Mouse (Mus musculus) retina, postnatal 1 day (tissue): ENCODE results near the gene Kif1bp.
"Not testable (repeated sequence)": the region's sequence is repeated elsewhere in the genome, so short reads cannot be mapped to it uniquely, and the experiment has no call there.

Experiments
- DNase-seq: peaks from one replicate; pipeline ENCODE4 v3.0.0-alpha.2; 2012

Kif1bp gene

DNA sequence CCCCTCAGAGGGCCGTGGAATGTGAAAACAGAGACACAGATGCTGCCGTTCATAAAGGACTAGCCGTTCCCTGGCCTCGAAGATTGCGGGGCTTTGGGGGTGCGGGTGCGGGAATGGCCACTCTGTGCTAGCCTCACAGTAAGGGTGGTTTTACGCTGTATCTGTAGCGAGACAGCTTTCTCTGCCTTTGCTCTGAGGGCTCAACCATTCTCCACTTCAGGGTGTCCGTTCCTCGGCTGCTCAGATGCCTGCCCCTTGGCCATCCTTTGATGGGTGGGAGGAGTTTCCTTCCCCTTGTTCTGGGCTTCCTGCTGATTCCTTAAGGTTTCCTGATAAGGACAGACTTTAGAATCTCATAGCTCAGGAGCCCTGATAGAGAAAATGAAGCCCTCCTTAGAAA, 69.8 kb downstream of the Kif1bp start:
- DNase-seq: no peak

DNA sequence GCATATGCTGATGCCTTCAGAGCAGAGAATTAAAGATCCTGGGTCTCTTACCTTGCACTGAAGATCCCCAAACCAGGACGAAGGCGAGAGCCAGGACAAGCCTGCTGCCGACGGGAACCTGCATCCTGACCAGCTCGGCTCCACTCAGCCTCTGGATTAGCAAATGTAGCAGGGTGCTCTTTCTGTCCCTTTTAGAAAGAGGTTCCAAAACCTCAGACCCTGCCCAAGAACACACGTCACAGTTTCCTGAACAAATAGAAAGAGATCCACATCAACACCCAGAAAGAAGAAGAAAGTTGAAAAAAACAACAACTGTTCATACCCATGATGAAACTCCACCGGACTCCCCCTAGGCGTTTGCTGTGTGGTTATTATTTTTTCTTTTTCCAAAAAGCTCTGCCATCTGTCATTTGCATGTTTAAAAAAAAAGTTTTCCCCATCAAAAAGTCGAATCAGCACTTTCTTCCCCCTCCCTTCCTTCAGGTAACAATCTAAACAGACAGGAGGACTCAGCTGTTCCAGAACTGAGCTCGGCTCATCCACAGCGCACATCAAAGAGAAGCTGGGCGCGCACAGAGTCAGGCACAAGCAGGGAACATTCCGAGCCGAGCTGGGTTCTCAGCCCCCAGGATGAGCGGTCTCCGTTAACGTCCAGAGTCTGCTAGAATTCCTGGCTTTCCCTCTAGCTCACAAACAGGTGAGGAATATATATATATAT, 70.5 kb downstream of the Kif1bp start:
- DNase-seq: no peak

- no peak for DNase-seq
Measured at GRCm38 (mm10) chr10:62507071-62507470, 71.2 kb downstream of the Kif1bp start.

DNA sequence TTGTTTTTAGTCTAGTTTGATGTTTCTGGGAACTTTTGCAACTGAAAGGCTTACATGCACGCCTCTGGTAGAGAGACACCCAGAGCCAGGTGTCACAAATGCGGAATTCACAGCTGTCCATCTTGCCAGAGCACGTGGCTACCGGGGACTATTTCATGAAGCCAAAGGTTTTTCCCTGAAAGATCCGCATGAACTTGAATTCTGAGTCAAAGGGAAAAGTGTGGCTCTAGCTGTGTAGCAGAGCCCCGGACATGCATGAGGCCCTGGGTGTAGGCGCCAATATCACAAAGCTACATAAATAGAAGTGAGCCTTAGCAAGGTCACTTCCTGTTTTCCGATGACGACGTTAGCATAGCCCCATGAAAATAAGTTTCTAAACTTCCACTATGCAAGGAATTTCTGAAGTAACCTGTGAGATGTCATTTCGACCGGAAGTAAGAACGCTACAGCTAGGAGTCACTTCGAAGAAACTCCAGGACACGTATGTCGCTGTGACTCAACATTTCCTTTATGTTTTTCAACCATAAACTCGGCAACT, 72.2 kb downstream of the Kif1bp start:
- DNase-seq: no peak

DNA sequence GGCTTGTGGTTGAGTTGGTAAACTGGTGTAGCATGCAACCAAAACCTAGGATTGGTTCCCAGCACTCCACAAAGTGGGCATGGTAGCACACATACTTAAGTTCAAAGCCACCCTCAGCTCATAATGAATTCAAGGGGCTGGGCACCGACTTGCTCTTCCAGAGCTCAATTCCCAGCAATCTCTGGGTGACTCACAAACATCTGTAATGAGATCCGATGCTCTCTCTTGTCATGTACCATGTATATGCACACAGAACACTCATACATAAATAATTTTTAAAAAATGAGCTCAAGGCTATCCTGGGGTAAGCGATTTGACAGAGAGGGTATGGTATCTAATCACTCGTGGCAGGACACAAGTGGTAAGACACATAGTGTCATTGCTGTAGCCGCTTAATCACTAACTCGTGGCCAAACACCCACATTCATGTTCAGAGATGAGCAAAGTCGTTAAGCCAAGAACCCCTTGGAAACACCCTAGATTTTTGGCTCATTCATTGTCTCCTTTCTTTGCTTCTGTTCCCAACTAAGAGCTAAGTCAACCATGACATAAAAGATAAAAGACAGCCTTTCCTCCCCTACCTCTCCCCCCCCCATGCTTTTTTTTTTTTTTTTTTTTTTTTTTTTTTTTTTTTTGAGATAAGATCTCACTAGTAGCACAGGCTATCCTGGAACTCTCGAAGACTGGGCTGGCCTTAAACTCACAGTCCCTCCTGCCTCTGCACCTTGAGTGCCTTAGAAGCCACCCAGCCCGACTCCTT, 72.9 kb downstream of the Kif1bp start:
- no peak for DNase-seq

GRCm38 (mm10) chr10:62503836-62504628, 74.2 kb downstream of the Kif1bp start:
- no peak for DNase-seq

DNA sequence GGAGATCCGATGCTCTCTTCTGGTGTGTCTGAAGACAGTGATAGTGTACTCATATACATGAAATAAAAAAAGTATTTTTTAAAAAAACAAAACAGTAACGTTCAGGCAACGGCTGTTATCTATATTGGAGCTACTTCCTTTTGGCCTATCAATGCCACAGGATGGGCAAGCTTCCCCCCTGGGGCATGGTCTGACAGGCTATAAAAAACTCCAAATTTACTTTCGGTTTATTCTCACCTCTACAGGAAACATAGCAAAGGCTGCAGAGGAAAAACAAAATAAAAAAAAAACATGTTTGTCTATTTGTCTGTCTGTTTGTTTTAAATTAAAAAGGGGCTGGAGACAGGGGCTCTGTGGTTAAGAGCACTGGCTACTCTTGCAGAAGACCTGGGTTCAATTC, 74.9 kb downstream of the Kif1bp start:
- DNase-seq: no peak

- DNase-seq: no peak
Measured at GRCm38 (mm10) chr10:62501951-62502350, 76.3 kb downstream of the Kif1bp start.

- no peak for DNase-seq
Measured at GRCm38 (mm10) chr10:62500916-62501615, 77.2 kb downstream of the Kif1bp start.

DNA sequence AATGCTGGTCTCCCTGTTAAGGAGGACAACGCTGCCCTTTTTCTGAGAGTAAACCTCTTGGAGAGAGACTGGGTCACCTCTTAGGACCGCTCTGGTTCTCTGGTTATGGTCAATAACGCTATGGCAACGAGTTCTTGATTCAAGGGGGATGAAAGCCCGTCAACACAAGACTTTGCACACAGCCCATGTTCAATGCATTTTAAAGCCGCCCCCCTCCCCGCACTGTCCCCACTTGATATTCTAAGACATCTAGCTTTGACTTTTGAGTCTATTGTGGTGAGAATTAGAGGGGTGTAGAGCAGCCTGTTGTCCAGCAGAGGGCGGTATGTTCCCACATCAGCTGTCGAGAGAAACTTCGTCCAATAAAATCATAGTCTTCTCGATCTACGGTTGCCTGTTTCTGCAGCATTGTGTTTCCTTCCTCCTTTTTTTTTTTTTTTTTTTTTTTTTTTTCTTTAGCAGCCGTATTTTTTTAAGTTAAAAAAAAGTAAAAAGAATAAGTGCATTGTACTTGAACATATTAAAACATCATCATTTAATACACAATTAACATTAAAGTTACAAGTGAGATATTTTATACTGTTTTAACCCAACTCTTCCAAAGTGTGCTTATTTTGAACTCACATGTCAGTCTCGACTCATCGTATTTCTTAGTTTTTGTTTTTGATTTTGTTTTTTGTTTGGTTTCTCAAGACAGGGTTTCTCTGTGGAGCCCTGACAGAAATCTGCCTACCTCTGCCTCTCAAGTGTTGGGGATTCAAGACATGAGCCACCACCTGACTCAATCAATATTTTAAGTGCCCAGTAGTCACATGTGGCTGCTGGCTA, 78.0 kb downstream of the Kif1bp start:
- peak; percentile 85 for DNase-seq

DNA sequence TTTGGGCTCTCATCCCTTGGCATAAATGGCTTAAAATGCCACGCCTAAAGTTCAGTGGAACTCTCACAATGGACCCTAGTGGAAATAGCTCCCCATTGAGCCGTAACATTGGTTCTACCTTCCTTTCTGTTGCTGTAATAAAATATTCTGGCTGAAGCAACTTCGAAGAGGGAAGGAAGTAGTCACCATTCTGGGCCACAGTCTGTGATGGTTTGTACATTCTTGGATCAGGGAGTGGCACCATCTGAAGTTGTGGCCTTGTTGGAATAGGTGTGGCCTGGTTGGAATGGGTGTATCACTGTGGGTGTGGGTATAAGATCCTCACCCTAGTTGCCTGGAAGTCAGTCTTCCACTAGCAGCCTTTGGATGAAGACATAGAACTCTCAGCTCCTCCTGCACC, 86.6 kb downstream of the Kif1bp start:
- not testable (repeated sequence) for DNase-seq
